Mouse (Mus musculus): ENCODE measurements at regions not wholly inside any gene's neighbourhood (a gene's known extent, or its start where the extent isn't known, plus 50 kb on each side); places are given as distances from the start of the nearest gene placed in this dataset.

- DNase-seq (ENCODE audit: low read depth, low spot score): no peak
Observed at GRCm38 (mm10) chr10:15592161-15592560, 874.1 kb upstream of the Gje1 start.

- peak; percentile 96 for DNase-seq (ENCODE audit: low read depth, low spot score)
Observed at GRCm38 (mm10) chr10:15586081-15586480, 868.1 kb upstream of the Gje1 start.

- no peak for DNase-seq (ENCODE audit: low read depth, low spot score)
Observed at GRCm38 (mm10) chr10:15564119-15564518, 846.1 kb upstream of the Gje1 start.

GRCm38 (mm10) chr10:15553407-15554064, 835.5 kb upstream of the Gje1 start:
- peak; percentile 5 for DNase-seq (ENCODE audit: low read depth, low spot score)

GRCm38 (mm10) chr10:15541797-15542350, 823.9 kb upstream of the Gje1 start:
- DNase-seq (ENCODE audit: low read depth, low spot score): no peak

- DNase-seq (ENCODE audit: low read depth, low spot score): no peak
Observed at GRCm38 (mm10) chr10:15540780-15541426, 822.9 kb upstream of the Gje1 start.

GRCm38 (mm10) chr10:15536053-15536452, 818.0 kb upstream of the Gje1 start:
- DNase-seq (ENCODE audit: low read depth, low spot score): no peak

- DNase-seq (ENCODE audit: low read depth, low spot score): no peak
Observed at GRCm38 (mm10) chr10:15487367-15487766, 769.4 kb upstream of the Gje1 start.

GRCm38 (mm10) chr10:15443281-15443680, 725.3 kb upstream of the Gje1 start:
- no peak for DNase-seq (ENCODE audit: low read depth, low spot score)

- DNase-seq (ENCODE audit: low read depth, low spot score): no peak
Observed at GRCm38 (mm10) chr10:15441216-15441615, 723.2 kb upstream of the Gje1 start.

GRCm38 (mm10) chr10:15426746-15427145, 708.7 kb upstream of the Gje1 start:
- no peak for DNase-seq (ENCODE audit: low read depth, low spot score)

GRCm38 (mm10) chr10:15406211-15406610, 688.2 kb upstream of the Gje1 start:
- DNase-seq (ENCODE audit: low read depth, low spot score): no peak

GRCm38 (mm10) chr10:15405706-15406105, 687.7 kb upstream of the Gje1 start:
- peak; percentile 63 for DNase-seq (ENCODE audit: low read depth, low spot score)

GRCm38 (mm10) chr10:15399964-15400363, 682.0 kb upstream of the Gje1 start:
- no peak for DNase-seq (ENCODE audit: low read depth, low spot score)

GRCm38 (mm10) chr10:15397114-15397513, 679.1 kb upstream of the Gje1 start:
- DNase-seq (ENCODE audit: low read depth, low spot score): no peak

- DNase-seq (ENCODE audit: low read depth, low spot score): no peak
Observed at GRCm38 (mm10) chr10:15395295-15395694, 677.3 kb upstream of the Gje1 start.

GRCm38 (mm10) chr10:15392027-15392816, 674.2 kb upstream of the Gje1 start:
- no peak for DNase-seq (ENCODE audit: low read depth, low spot score)

- DNase-seq (ENCODE audit: low read depth, low spot score): no peak
Observed at GRCm38 (mm10) chr10:15373571-15373970, 655.6 kb upstream of the Gje1 start.

All from ES-CJ7 (cell line).